Mouse (Mus musculus) midbrain, embryonic 15.5 days (tissue): Measurements from ENCODE around the gene Klc1. TPM values are rescaled to one million over a fixed set of nuclear protein-coding genes. Genes with fewer than 3 reads are reported as not detected.
"Not testable (repeated sequence)": the region's sequence is repeated elsewhere in the genome, so short reads cannot be mapped to it uniquely, and the experiment has no call there.

ENCODE experiments used
- ATAC-seq: fragments of 200-750 bp; cut with Nextera tagmentation; replicated peaks from 2 replicates; pipeline ENCODE4 v1.8.0; 2017; ENCODE audit warnings: moderate TSS enrichment
- H3K27ac ChIP-seq: fragments of 300-500 bp; sonication (generic); 2 replicates; pipeline ENCODE4 v1.5.1; 2015; ENCODE audit warnings: mild to moderate bottlenecking, inconsistent platforms
- H3K27me3 ChIP-seq: fragments of 300-500 bp; sonication (generic); replicated peaks from 2 replicates; pipeline ENCODE4 v1.6.1; 2015; ENCODE audit warnings: inconsistent platforms
- H3K36me3 ChIP-seq: fragments of 300-500 bp; sonication (generic); replicated peaks from 2 replicates; pipeline ENCODE4 v1.6.1; 2015; ENCODE audit warnings: inconsistent platforms
- H3K4me1 ChIP-seq: fragments of 300-500 bp; sonication (generic); 2 replicates; pipeline ENCODE4 v1.6.1; 2015; ENCODE audit warnings: inconsistent platforms
- H3K4me2 ChIP-seq: fragments of 300-500 bp; sonication (generic); 2 replicates; pipeline ENCODE4 v1.6.1; 2015; ENCODE audit warnings: inconsistent platforms, mild to moderate bottlenecking, moderate library complexity
- H3K4me3 ChIP-seq: fragments of 300-500 bp; sonication (generic); 2 replicates; pipeline ENCODE4 v1.5.1; 2015; ENCODE audit warnings: mild to moderate bottlenecking, inconsistent platforms
- H3K9ac ChIP-seq: fragments of 300-500 bp; sonication (generic); 2 replicates; pipeline ENCODE4 v1.6.1; 2015; ENCODE audit warnings: mild to moderate bottlenecking, inconsistent platforms
- H3K9me3 ChIP-seq: fragments of 300-500 bp; sonication (generic); 2 replicates; pipeline ENCODE4 v1.6.1; 2016; ENCODE audit warnings: inconsistent platforms
- WGBS: fragments of 180-500 bp; shearing (Covaris S2); methylation state at CpG from one replicate; pipeline ENCODE4 v1.1.7; 2015; ENCODE audit warnings: mixed read lengths; 5-methylcytosine and 5-hydroxymethylcytosine counted together
- polyA plus RNA-seq: library from polyadenylated mRNA; unstranded; fragments of >200 nt; fragmentation: Nextera tagmentation; extraction: Ambion mirVana; gene quantifications from 2 replicates; pipeline ENCODE4 v1.2.1, GENCODE M21; 2015

Klc1 gene
- polyA plus RNA-seq, 1 experiment from 2014 or later: 666 TPM

DNA sequence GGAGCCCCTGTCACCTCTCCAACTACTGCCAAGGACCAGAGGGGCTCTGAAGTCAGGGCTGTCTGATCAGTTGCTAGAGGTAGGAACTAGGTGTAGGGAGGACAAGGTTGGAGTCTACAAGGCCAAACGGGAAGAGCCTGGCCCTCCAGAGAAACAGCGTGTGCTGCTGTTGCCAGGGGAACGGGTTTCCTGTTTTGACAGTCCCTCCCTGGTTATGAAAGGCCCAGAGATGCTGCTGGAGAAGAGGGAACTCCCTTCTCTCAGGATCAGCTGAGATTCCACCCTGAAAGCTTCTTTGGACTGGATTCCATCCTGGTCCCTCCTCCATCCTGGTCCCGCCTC is 32.6 kb upstream of the Klc1 start:
- no peaks in the 10 kb centered on the region for H3K9me3 ChIP-seq
- 70% methylated on average over 4 of the region's 4 CpGs for WGBS
- H3K27ac ChIP-seq: 0 out of 2 replicates have a peak overlapping the region, but pooled peaks have one; percentile 25
- H3K27me3 ChIP-seq: no peaks in the 10 kb centered on the region
- H3K36me3 ChIP-seq: peaks cover 3% of the 10 kb centered on the region; the same call in 1 of the 2 replicates
- H3K4me3 ChIP-seq: no peak overlapping the region
- H3K4me1 ChIP-seq: no peaks in the 10 kb centered on the region
- H3K4me2 ChIP-seq: no peak overlapping the region
- no peak for ATAC-seq
- H3K9ac ChIP-seq: no peak overlapping the region

DNA sequence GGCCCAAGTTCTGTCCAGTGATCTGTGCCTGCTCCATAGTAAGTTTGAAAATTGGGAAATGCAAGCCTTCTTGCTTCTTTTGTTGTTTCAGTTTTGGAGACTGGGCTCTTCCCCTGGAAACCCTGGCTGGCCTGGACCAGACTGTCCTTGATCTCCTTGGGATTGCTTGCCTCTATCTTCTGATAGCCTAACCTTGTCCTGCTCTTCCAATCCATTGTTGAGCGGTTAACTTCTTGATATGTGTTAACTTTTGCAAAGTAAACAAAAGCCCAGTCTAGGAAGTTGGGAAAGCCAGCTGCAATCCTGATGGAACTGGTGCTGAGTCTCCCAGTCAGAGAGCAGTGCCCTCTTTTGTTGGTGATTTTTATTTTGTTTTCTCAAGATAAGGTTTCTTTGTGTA is 30.7 kb upstream of the Klc1 start:
- H3K27ac ChIP-seq: no peak overlapping the region
- ATAC-seq: no peak
- H3K9ac ChIP-seq: no peak overlapping the region
- H3K27me3 ChIP-seq: no peaks in the 10 kb centered on the region
- 93% methylated on average over 1 of the region's 1 CpGs for WGBS
- no peak overlapping the region for H3K4me2 ChIP-seq
- no peaks in the 10 kb centered on the region for H3K9me3 ChIP-seq
- H3K4me1 ChIP-seq: peaks cover 9% of the 10 kb centered on the region
- H3K36me3 ChIP-seq: peaks cover 3% of the 10 kb centered on the region; the same call in 1 of the 2 replicates
- H3K4me3 ChIP-seq: no peak overlapping the region

DNA sequence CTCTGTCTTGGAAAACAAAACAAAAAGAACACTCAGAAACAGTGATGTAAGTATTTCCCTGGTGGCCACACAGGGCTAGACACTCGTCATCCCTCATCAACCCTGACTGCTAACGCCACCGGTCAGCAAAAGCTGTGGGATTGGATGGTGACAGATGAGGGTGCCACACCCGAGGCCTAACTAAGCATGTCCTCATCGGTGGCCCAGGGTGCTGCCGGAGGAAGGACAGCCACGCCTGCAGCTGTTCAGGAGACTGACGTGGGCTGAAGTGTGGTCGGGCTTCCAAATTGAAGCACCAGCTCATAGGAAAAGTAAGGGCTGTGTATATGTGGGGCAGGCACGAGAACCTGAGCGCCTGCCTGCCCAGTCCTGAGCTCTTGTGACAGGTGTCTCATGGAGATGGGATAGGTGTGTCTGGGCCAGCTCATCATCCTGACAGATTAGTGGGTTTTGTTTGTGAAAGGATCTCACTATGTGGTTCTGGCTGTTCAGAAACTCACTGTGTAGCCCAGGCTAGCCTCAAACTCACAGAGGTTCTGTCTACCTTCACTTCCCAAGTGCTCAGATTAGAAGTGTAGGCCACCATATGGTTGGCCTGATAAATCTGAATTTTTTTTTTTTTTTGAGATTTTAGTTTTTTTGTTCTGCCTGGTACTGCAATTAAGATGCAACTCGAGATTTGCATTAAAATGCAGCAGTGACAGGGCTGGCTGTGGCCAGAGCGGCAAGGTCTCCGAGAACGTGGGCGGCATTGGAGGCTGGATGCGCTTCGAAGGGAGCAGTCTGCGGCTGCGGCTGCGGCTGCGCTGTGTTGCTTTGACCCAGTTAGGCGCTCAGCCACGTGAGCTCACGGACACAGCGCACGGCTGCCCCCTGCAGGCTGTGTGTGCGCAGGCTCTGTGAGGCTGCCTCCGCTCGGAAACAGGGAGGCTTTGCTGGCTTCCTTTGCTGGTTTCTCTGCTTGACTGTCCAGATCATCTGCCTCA is 26.5 kb upstream of the Klc1 start:
- peak; percentile 95 for ATAC-seq
- peak overlapping the region; percentile 6; the same call in 1 of the 2 replicates for H3K9ac ChIP-seq
- H3K27me3 ChIP-seq: no peaks in the 10 kb centered on the region
- H3K27ac ChIP-seq: peak overlapping the region; percentile 61
- H3K4me1 ChIP-seq: peaks cover 9% of the 10 kb centered on the region
- H3K36me3 ChIP-seq: no peaks in the 10 kb centered on the region
- WGBS: 33% methylated on average over 30 of the region's 30 CpGs
- peak overlapping the region; percentile 8 for H3K4me3 ChIP-seq
- H3K4me2 ChIP-seq: peak overlapping the region; percentile 36
- H3K9me3 ChIP-seq: no peaks in the 10 kb centered on the region

DNA sequence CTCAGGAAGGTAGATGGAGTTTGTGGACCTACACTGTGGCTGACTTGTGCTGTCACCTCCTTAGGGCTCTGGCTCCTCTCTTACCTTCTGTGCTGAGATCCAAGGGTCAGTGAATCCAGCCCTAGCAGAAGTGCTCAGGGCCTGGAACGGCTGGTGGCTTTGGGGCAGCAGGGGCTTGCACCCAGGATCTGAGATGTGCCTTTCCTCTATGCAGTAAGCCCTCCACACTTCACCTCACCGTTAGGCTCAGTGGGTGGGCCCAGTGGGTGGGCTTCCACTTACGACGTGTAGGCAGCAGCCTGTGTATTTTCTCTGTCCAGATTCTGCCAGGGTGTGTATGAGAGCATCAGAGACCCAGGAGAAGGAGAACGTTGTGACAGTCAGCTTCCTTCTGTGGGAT is 25.7 kb upstream of the Klc1 start:
- Histone ChIP-seq H3K27ac (peak overlapping the region; percentile 61), H3K9me3 (no peaks in the 10 kb centered on the region), H3K4me3 (no peak overlapping the region), H3K4me1 (peaks cover 9% of the 10 kb centered on the region), H3K4me2 (peak overlapping the region; percentile 36; the same call in 1 of the 2 replicates), H3K36me3 (no peaks in the 10 kb centered on the region), H3K9ac (peak overlapping the region; percentile 6; the same call in 1 of the 2 replicates), H3K27me3 (no peaks in the 10 kb centered on the region)
- no peak; the same call in 1 of the 2 replicates for ATAC-seq
- whole genome bisulfite sequencing: 50% methylated on average over 5 of the region's 5 CpGs

DNA sequence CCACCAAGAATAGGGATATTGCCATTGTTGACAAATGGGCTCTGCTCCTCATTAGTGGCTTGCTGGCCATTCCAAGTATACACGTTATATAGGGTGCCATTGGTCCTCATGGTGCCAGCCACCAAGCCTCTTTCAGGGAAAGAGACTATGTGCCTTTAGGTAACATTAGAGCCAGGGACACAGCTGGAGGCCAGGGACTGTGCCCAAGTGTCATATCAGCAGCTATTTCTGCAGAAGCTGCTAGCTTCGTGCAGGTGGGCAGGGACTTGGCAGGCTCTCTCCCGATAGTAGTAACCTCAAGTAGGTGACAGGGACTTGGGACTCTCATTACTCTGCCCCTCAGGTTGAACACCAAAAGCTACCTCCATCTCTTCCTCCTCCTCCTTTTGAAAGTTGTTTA is 23.7 kb upstream of the Klc1 start:
- Histone ChIP-seq H3K4me1 (peaks cover 9% of the 10 kb centered on the region), H3K27ac (no peak overlapping the region), H3K9ac (no peak overlapping the region), H3K27me3 (no peaks in the 10 kb centered on the region), H3K4me3 (no peak overlapping the region), H3K9me3 (no peaks in the 10 kb centered on the region), H3K4me2 (no peak overlapping the region), H3K36me3 (no peaks in the 10 kb centered on the region)
- ATAC-seq: no peak
- 93% methylated on average over 3 of the region's 3 CpGs for WGBS

DNA sequence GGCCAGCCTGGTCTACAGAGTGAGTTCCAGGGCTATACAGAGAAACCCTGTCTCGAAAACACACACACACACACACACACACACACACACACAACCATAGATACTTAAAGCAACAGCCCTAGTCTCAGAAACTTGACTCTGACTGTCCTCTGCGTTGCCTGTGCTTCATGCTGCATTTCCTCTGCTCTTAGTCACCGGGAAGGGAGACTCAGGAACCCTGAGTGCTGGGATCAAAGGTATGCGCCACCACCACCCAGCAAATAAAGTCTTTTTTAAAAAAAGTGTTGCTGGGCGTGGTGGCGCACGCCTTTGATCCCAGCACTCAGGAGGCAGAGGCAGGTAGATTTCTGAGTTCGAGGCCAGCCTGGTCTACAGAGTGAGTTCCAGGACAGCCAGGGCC is 22.0 kb upstream of the Klc1 start:
- H3K36me3 ChIP-seq, H3K4me1 ChIP-seq, H3K27me3 ChIP-seq, H3K9ac ChIP-seq, H3K9me3 ChIP-seq, H3K4me3 ChIP-seq, H3K27ac ChIP-seq, ATAC-seq, H3K4me2 ChIP-seq: not testable (repeated sequence)
- WGBS: 92% methylated on average over 8 of the region's 8 CpGs

DNA sequence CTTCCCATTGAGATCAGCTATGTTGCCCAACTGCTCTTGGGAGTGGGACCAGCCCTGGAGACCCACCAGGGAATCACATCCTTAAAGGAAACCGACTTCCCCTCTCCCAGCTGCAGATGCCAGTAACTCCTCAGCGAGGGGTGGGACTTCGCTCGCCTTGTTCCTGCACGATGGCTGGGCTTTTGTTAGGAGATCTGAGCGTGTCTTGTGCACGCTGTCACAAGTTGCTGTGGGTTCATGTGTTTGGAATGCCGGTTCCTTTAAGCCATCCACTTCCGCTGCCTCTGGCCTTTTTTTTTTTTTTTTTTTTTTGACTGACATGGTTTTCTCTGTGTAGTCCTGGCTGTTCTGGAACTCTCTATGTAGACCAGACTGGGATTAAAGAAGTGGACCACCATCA is 21.3 kb upstream of the Klc1 start:
- 57% methylated on average over 9 of the region's 9 CpGs for WGBS
- no peak overlapping the region for H3K9ac ChIP-seq
- H3K27me3 ChIP-seq: no peaks in the 10 kb centered on the region
- no peak overlapping the region for H3K27ac ChIP-seq
- no peaks in the 10 kb centered on the region for H3K36me3 ChIP-seq
- H3K4me3 ChIP-seq: no peak overlapping the region
- no peaks in the 10 kb centered on the region for H3K9me3 ChIP-seq
- no peak for ATAC-seq
- H3K4me1 ChIP-seq: peaks cover 4% of the 10 kb centered on the region; the same call in 1 of the 2 replicates
- no peak overlapping the region for H3K4me2 ChIP-seq

DNA sequence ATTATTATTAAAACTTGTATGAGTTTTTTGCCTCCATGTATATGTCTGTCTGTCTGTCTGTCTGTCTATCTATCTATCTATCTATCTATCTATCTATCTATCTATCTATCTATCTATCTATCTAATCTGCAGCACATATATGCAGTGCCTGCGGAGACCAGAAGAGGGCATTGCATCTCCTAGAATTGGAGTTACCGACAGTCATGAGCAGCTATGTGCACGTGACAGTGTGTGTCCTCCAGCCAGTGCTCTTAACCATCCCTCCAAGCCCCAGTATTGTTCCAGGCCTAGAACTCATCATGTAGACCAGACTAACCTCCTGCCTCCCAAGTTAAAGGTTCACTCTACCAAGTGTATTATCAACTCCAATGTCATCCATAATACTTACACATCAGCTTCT is 19.9 kb upstream of the Klc1 start:
- H3K9me3 ChIP-seq: no peaks in the 10 kb centered on the region
- H3K36me3 ChIP-seq: no peaks in the 10 kb centered on the region
- H3K27ac ChIP-seq: no peak overlapping the region
- no peak overlapping the region for H3K9ac ChIP-seq
- 12% methylated on average over 3 of the region's 3 CpGs for WGBS
- no peaks in the 10 kb centered on the region for H3K4me1 ChIP-seq
- H3K27me3 ChIP-seq: no peaks in the 10 kb centered on the region
- H3K4me3 ChIP-seq: no peak overlapping the region
- no peak for ATAC-seq
- no peak overlapping the region for H3K4me2 ChIP-seq

DNA sequence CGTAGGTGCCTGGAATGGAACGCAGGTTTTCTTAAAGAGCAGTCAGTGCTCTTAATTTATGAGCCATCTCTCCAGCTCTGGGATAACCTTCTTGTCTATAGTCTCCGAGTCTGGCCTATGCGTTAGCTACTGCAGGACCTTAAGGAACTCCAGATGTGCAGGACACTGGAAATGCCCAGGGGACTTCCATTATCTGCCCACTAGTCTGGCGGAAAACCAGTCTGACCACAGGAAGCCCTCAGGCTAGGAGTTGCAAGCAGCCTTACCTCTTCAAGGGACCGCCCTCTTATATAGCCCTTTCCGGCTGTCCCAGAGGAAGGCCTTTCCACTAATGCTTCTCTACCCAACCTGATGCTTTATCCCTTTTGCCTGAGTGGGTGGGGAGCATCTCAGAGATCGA is 17.3 kb upstream of the Klc1 start:
- H3K4me2 ChIP-seq: no peak overlapping the region
- no peak overlapping the region for H3K27ac ChIP-seq
- no peaks in the 10 kb centered on the region for H3K27me3 ChIP-seq
- H3K36me3 ChIP-seq: no peaks in the 10 kb centered on the region
- H3K4me1 ChIP-seq: no peaks in the 10 kb centered on the region
- 86% methylated on average over 8 of the region's 8 CpGs for WGBS
- ATAC-seq: no peak
- H3K9me3 ChIP-seq: no peaks in the 10 kb centered on the region
- H3K4me3 ChIP-seq: no peak overlapping the region
- H3K9ac ChIP-seq: no peak overlapping the region

DNA sequence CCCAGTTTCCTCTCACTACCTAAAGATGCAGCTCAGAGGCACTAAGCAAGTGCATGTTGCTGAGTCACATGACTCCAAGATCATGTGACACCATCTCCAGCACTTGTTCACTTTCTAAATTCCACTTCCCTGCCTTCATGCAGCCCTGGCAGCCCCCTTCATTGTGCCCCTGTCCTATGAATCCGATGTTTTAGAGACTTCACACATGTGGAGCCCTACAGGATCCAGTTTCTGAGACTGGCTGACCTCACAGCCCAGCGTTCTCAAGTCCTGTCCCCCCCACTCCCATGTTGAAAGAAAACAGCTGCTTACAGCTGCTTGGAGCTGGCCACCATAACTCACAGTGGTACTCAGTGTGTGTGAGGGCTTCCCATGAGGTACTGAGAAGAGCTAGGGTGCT is 15.2 kb upstream of the Klc1 start:
- Histone ChIP-seq H3K4me3 (no peak overlapping the region), H3K27me3 (no peaks in the 10 kb centered on the region), H3K9me3 (no peaks in the 10 kb centered on the region), H3K4me1 (no peaks in the 10 kb centered on the region), H3K27ac (no peak overlapping the region), H3K36me3 (no peaks in the 10 kb centered on the region), H3K9ac (no peak overlapping the region), H3K4me2 (no peak overlapping the region)
- ATAC-seq: no peak
- 79% methylated on average over 2 of the region's 2 CpGs for WGBS

DNA sequence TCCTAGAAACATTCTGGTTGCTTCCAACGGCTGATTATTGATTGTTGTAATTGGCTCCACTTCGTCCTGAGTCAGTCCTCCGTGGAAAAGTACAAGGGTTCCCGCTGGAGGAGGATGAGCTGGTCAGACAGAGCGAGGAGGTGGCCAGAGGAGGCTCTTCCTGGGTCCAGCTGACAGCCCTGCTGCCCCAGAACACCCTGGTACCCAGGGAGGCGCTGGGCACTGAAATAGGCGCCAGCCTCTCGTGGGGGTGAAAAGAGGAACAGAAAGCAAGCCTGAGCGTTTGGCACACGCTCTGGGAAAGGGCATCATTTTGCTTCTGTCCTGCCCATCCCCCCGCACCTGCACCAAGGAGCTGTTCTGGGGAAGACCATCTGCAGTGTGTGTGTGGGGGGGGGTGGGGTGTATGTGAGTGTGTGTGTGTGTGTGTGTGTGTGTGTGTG is 14.6 kb upstream of the Klc1 start:
- Histone ChIP-seq H3K4me3 (no peak overlapping the region), H3K27me3 (no peaks in the 10 kb centered on the region), H3K36me3 (no peaks in the 10 kb centered on the region), H3K9ac (no peak overlapping the region), H3K27ac (no peak overlapping the region), H3K4me1 (no peaks in the 10 kb centered on the region), H3K4me2 (no peak overlapping the region), H3K9me3 (no peaks in the 10 kb centered on the region)
- WGBS: 81% methylated on average over 11 of the region's 11 CpGs
- ATAC-seq: no peak

DNA sequence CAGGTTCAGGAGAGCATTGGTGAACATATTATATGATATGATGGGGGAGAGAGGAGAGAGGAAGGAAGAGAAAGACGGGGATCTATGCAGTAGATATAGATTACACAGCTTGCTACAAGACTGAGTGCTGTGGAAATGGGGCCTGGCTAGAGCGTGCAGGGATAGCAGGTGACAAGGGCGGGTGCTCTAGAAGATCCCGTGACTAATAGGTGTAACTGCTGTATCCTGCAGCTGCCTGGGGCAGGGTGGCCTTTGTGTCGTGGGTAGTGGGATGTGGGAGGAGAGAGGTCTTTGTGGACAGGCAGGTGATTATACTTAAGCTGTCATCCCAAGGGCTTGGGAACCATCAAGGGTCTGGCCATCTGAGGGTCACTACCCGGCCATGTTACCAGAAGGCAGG is 13.4 kb upstream of the Klc1 start:
- H3K36me3 ChIP-seq: no peaks in the 10 kb centered on the region
- H3K9ac ChIP-seq: no peak overlapping the region
- H3K27me3 ChIP-seq: no peaks in the 10 kb centered on the region
- 72% methylated on average over 6 of the region's 6 CpGs for WGBS
- H3K4me2 ChIP-seq: no peak overlapping the region
- H3K4me3 ChIP-seq: no peak overlapping the region
- H3K27ac ChIP-seq: no peak overlapping the region
- no peaks in the 10 kb centered on the region for H3K9me3 ChIP-seq
- no peak for ATAC-seq
- no peaks in the 10 kb centered on the region for H3K4me1 ChIP-seq

DNA sequence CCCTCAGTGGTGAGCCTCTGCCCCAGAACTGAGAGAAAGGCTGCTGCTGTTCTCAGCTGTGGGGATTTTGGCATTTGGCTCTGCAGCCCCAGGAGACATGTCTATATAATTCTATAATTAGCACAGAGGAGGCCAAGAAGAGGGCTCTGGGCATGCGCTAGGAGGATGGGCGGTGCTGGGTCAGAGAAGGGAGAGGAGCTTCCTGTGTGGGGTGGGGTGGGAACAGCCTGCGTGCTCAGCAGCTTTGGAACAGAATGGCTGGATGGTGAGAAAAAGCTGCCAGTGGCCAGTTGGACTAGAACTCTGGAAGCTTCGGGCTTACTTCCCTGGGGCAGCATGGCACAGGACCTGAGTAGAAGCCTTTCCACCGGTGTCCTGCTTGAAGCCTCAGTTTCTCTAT is 12.6 kb upstream of the Klc1 start:
- 63% methylated on average over 5 of the region's 5 CpGs for WGBS
- no peak for ATAC-seq
- H3K9ac ChIP-seq: no peak overlapping the region

More for the DNA sequence above, 12.6 kb upstream of the Klc1 start:
- Histone ChIP-seq H3K4me1 (no peaks in the 10 kb centered on the region), H3K4me3 (no peak overlapping the region), H3K27me3 (no peaks in the 10 kb centered on the region), H3K9me3 (no peaks in the 10 kb centered on the region), H3K27ac (no peak overlapping the region), H3K4me2 (no peak overlapping the region), H3K36me3 (no peaks in the 10 kb centered on the region)
